Mouse (Mus musculus): ENCODE measurements around the gene Efna2. TPM values are rescaled to one million over a fixed set of nuclear protein-coding genes. Genes with fewer than 3 reads are reported as not detected.

Gene Efna2
- polyA plus RNA-seq, 1 experiment from 2014 or later = 0.53 TPM

DNA sequence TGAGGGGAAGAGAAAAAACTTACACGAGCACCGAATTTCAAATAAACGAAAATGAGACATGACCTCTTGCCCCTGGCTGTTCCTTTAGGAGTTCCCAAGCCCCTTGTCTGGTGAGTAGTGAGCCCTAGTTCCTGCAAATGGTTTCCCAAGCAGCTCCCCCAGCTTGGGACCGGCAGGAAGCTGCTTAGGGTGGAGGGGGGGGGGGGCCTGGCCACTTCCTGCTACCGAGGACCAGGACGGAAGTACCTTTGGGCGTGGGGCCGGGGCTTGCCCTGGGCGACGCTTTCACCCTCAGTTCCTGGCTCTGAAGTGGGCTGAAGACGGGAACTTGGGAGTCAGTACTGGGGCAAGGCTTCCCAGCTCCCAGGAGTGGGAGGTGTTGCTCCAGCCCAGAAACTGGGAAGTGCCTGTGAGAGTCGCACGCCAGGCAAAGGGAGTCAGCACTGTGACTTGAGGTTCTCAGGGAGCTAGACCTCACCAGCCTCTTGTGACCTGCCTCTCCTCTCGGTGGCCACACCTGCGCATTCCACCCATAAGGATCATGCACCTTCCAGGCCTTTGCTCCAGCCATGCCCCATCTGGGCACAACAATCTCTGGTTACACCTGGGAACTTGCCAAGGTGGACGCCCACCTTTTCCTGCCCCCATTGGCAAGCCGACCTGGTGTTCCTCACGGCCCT lies 20.8 kb upstream of the Efna2 start:
- peak overlapping the region; percentile 79 for H3K27ac ChIP-seq (ENCODE audit: low read length)
- H3K4me1 ChIP-seq (ENCODE audit: control insufficient read depth, low read depth, low read length) = peaks cover 92% of the 10 kb centered on the region
- peaks cover 41% of the 10 kb centered on the region for H3K36me3 ChIP-seq (ENCODE audit: control insufficient read depth, insufficient read depth)
- H3K9ac ChIP-seq (ENCODE audit: low read depth, low read length) = peak overlapping the region; percentile 47
- peak overlapping the region; percentile 89 for H3K4me2 ChIP-seq (ENCODE audit: low read depth, low read length)
- H3K27me3 ChIP-seq (ENCODE audit: control insufficient read depth, insufficient read depth, low read depth, low read length) = no peaks in the 10 kb centered on the region
- no peak for ATAC-seq (ENCODE audit: low read depth)
- no peaks in the 10 kb centered on the region for H3K9me3 ChIP-seq (replicated peaks; ENCODE audit: control insufficient read depth, low read length)
- H3K4me3 ChIP-seq (ENCODE audit: low read depth, low read length) = peak overlapping the region; percentile 10; the same call in 1 of the 2 replicates
- 10% methylated on average over 18 of the region's 18 CpGs for WGBS (ENCODE audit: insufficient replicate concordance)

DNA sequence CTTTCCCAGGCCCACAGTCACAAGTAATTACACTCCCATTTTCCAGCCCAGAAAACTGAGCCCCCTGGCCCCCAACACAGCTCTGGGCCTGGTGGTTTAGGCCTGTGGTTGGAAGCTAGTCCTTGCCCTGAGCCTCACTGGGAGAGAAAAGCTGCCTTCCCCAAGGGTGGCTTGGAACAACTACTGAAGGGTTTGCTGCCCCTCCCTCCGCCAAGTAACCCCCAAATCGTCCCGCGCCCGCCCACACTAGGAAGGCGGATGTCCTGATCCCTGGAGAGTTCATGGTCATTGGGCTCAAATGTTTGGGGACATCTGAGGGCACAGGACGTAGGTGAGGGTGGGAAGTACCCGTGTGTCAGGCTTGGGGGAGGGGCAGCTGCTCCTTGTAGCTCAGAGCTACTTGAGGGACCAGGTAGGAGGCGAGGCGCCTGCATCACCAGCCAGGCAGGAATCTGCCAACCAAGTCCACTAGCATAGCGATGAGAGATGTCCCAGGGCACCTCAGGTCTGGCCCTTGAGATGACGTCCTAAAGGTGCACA lies 20.2 kb upstream of the Efna2 start:
- peak overlapping the region; percentile 47 for H3K9ac ChIP-seq (ENCODE audit: low read depth, low read length)
- peaks cover 91% of the 10 kb centered on the region for H3K4me1 ChIP-seq (ENCODE audit: control insufficient read depth, low read depth, low read length)
- H3K27ac ChIP-seq (ENCODE audit: low read length) = peak overlapping the region; percentile 79
- H3K9me3 ChIP-seq (replicated peaks; ENCODE audit: control insufficient read depth, low read length) = no peaks in the 10 kb centered on the region
- no peak for ATAC-seq (ENCODE audit: low read depth)
- H3K27me3 ChIP-seq (ENCODE audit: control insufficient read depth, insufficient read depth, low read depth, low read length) = no peaks in the 10 kb centered on the region
- peaks cover 34% of the 10 kb centered on the region for H3K36me3 ChIP-seq (ENCODE audit: control insufficient read depth, insufficient read depth)
- peak overlapping the region; percentile 68 for H3K4me3 ChIP-seq (ENCODE audit: low read depth, low read length)
- 16% methylated on average over 12 of the region's 12 CpGs for WGBS (ENCODE audit: insufficient replicate concordance)
- peak overlapping the region; percentile 89 for H3K4me2 ChIP-seq (ENCODE audit: low read depth, low read length)

GRCm38 (mm10) chr10:80159561-80160454 lies 19.5 kb upstream of the Efna2 start:
- peak; percentile 81 for ATAC-seq (ENCODE audit: low read depth)
- H3K4me1 ChIP-seq (ENCODE audit: control insufficient read depth, low read depth, low read length) = peaks cover 92% of the 10 kb centered on the region

DNA sequence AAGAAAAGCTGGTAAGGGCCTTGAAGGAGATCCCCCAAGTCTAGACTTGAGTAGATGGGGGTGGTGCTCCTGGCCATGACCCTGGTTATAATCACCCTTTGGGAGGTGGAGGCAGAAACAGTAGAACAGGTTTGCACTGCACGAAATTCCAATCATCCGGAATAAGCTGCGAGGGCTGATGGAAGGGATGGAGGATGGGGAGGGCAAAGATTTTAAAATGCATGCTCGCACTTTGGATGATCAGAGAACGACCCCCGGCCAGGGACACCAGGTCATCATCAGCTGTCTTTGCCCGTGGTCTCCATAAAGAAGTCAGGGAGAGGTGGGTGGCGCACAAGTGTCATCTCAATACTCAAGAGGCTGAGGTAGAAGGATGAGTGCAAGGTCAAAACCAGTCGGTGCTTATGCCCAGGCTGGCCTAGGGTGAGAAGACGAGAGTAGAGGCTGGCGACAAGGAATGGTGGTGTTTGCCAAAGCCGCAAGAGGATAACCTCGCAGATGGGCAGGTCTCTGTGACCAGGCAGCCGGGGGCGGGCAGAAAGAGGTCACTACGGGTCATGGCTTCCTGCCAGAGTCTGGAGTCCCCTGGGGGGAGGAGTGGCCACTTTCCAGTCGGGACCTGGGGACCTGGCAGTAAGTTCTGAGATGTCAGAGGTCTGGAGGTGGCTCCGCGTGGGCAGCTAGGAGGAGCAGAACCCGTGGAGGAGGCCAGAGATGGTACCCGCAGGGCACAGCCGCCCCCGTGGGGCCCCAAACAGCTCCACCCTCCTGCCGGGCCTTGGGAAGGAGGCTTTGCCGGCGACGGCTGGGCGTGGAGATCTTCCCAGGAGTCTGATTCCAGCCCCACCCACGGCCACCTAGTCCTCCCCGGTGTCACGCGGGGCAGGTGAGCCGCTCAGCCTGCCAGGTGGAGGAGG lies 18.6 kb upstream of the Efna2 start:
- Histone ChIP-seq H3K4me2 (ENCODE audit: low read depth, low read length) (peak overlapping the region; percentile 89), H3K4me3 (ENCODE audit: low read depth, low read length) (peak overlapping the region; percentile 68), H3K27ac (ENCODE audit: low read length) (peak overlapping the region; percentile 90), H3K9ac (ENCODE audit: low read depth, low read length) (peak overlapping the region; percentile 64), H3K9me3 (replicated peaks; ENCODE audit: control insufficient read depth, low read length) (no peaks in the 10 kb centered on the region), H3K27me3 (ENCODE audit: control insufficient read depth, insufficient read depth, low read depth, low read length) (no peaks in the 10 kb centered on the region), H3K36me3 (ENCODE audit: control insufficient read depth, insufficient read depth) (peaks cover 19% of the 10 kb centered on the region), H3K4me1 (ENCODE audit: control insufficient read depth, low read depth, low read length) (peaks cover 92% of the 10 kb centered on the region)
- peak; percentile 37 for ATAC-seq (ENCODE audit: low read depth)
- WGBS (ENCODE audit: insufficient replicate concordance) = 2% methylated on average over 33 of the region's 33 CpGs

More at GRCm38 (mm10) chr10:80159561-80160454, 19.5 kb upstream of the Efna2 start:
- peak overlapping the region; percentile 68 for H3K4me3 ChIP-seq (ENCODE audit: low read depth, low read length)
- WGBS (ENCODE audit: insufficient replicate concordance) = under 1% methylated on average over 55 of the region's 55 CpGs
- H3K9me3 ChIP-seq (replicated peaks; ENCODE audit: control insufficient read depth, low read length) = no peaks in the 10 kb centered on the region
- peaks cover 28% of the 10 kb centered on the region for H3K36me3 ChIP-seq (ENCODE audit: control insufficient read depth, insufficient read depth)
- peak overlapping the region; percentile 89 for H3K4me2 ChIP-seq (ENCODE audit: low read depth, low read length)
- no peaks in the 10 kb centered on the region for H3K27me3 ChIP-seq (ENCODE audit: control insufficient read depth, insufficient read depth, low read depth, low read length)
- peak overlapping the region; percentile 90 for H3K27ac ChIP-seq (ENCODE audit: low read length)
- H3K9ac ChIP-seq (ENCODE audit: low read depth, low read length) = peak overlapping the region; percentile 64

DNA sequence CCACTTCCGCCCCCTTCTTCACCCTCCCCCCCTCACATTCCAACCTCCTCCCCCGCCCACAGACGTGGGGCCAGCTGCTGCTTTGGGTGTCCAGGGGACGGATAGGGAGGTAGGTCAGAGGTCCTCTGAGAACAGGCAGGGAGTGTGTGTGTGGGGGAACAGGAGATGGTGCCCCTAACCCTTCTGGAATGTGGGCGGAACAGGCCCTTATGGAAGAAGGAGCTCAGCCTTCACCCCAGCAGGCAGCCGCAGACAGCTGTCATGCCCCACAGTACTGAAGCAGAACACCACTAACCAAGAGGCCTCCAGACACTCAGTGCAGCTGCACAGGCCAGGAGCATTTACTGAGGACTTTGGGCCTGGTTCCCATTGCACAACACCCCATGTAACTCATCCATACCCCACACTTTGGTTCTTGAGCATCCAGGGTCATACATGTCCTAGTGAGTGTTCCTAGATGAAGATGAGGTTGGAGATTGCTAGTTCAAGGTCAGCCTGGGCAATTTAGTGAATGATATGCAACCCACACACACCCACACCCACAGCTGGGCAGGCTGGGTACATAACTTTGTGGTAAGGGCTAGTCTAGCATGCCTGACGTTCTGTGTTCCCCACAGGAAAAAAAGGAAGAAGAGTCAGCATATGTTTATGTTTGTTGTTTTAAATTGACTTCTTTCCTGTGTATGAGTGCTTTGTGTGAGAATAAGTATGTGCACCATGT lies 17.6 kb upstream of the Efna2 start:
- peak overlapping the region; percentile 68 for H3K4me3 ChIP-seq (ENCODE audit: low read depth, low read length)
- H3K4me1 ChIP-seq (ENCODE audit: control insufficient read depth, low read depth, low read length) = peaks cover 91% of the 10 kb centered on the region
- no peak for ATAC-seq (ENCODE audit: low read depth)
- peak overlapping the region; percentile 89 for H3K4me2 ChIP-seq (ENCODE audit: low read depth, low read length)
- H3K9ac ChIP-seq (ENCODE audit: low read depth, low read length) = peak overlapping the region; percentile 64
- H3K27ac ChIP-seq (ENCODE audit: low read length) = peak overlapping the region; percentile 90
- no peaks in the 10 kb centered on the region for H3K27me3 ChIP-seq (ENCODE audit: control insufficient read depth, insufficient read depth, low read depth, low read length)
- WGBS (ENCODE audit: insufficient replicate concordance) = 26% methylated on average over 7 of the region's 7 CpGs
- H3K36me3 ChIP-seq (ENCODE audit: control insufficient read depth, insufficient read depth) = peaks cover 9% of the 10 kb centered on the region
- no peaks in the 10 kb centered on the region for H3K9me3 ChIP-seq (replicated peaks; ENCODE audit: control insufficient read depth, low read length)

DNA sequence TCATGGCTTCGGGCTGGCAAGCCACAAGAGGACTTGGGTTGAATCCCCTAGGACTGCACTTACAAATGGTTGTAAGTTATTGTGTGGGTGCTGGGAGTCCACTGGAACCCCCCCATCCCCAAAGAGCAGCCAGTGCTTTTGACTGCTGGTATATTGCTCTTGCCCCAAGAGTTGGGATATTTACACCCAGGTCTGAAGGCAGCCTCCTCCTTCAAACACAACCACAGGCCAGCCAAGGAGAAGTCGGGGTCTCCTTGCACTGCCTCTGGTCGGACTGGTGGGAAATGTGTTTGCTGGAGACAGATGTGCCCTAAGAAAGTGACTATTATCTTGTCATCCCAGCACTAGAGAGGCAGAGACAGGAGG lies 17.1 kb upstream of the Efna2 start:
- H3K4me1 ChIP-seq (ENCODE audit: control insufficient read depth, low read depth, low read length) = peaks cover 92% of the 10 kb centered on the region
- H3K9me3 ChIP-seq (replicated peaks; ENCODE audit: control insufficient read depth, low read length) = no peaks in the 10 kb centered on the region
- peak overlapping the region; percentile 90 for H3K27ac ChIP-seq (ENCODE audit: low read length)
- H3K27me3 ChIP-seq (ENCODE audit: control insufficient read depth, insufficient read depth, low read depth, low read length) = no peaks in the 10 kb centered on the region
- ATAC-seq (ENCODE audit: low read depth) = no peak
- H3K4me3 ChIP-seq (ENCODE audit: low read depth, low read length) = no peak overlapping the region
- no peak overlapping the region; the same call in 1 of the 2 replicates for H3K9ac ChIP-seq (ENCODE audit: low read depth, low read length)
- H3K4me2 ChIP-seq (ENCODE audit: low read depth, low read length) = peak overlapping the region; percentile 89; the same call in 1 of the 2 replicates
- peaks cover 4% of the 10 kb centered on the region for H3K36me3 ChIP-seq (ENCODE audit: control insufficient read depth, insufficient read depth)
- 70% methylated on average over 3 of the region's 3 CpGs for WGBS (ENCODE audit: insufficient replicate concordance)

- H3K4me3 ChIP-seq (ENCODE audit: low read depth, low read length) = no peak overlapping the region
- H3K9ac ChIP-seq (ENCODE audit: low read depth, low read length) = no peak overlapping the region
- no peaks in the 10 kb centered on the region for H3K9me3 ChIP-seq (replicated peaks; ENCODE audit: control insufficient read depth, low read length)
- H3K27ac ChIP-seq (ENCODE audit: low read length) = peak overlapping the region; percentile 90
- WGBS (ENCODE audit: insufficient replicate concordance) = 60% methylated on average over 6 of the region's 6 CpGs
- H3K36me3 ChIP-seq (ENCODE audit: control insufficient read depth, insufficient read depth) = no peaks in the 10 kb centered on the region
- ATAC-seq (ENCODE audit: low read depth) = no peak
- no peak overlapping the region for H3K4me2 ChIP-seq (ENCODE audit: low read depth, low read length)
- no peaks in the 10 kb centered on the region for H3K27me3 ChIP-seq (ENCODE audit: control insufficient read depth, insufficient read depth, low read depth, low read length)
- H3K4me1 ChIP-seq (ENCODE audit: control insufficient read depth, low read depth, low read length) = peaks cover 86% of the 10 kb centered on the region
Measured at GRCm38 (mm10) chr10:80162716-80163299, 16.5 kb upstream of the Efna2 start.

Measured in liver, embryonic 16.5 days (tissue).